Mouse (Mus musculus) liver, adult 2 months (tissue): Measurements from ENCODE around the gene Gcnt1. TPM values are rescaled to one million over a fixed set of nuclear protein-coding genes. Genes with fewer than 3 reads are reported as not detected.

Experiments
- DNase-seq: peaks from one replicate; pipeline ENCODE4 v3.0.0-alpha.2; 2011; ENCODE audit warnings: low read depth, low spot score; ENCODE audit errors: extremely low read depth
- H3K27ac ChIP-seq: fragments of 200-500 bp; replicated peaks from 2 replicates; pipeline ENCODE4 v1.5.1; 2012; ENCODE audit warnings: low read depth, mild to moderate bottlenecking, control low read depth, inconsistent platforms, low read length; ENCODE audit not compliant: insufficient read depth
- H3K27me3 ChIP-seq: fragments of 200-500 bp; 2 replicates; pipeline ENCODE4 v1.6.1; 2012; ENCODE audit warnings: mild to moderate bottlenecking, moderate library complexity, low read length, inconsistent platforms; ENCODE audit not compliant: control insufficient read depth, insufficient read depth
- H3K36me3 ChIP-seq: fragments of 200-500 bp; 2 replicates; pipeline ENCODE4 v1.6.1; 2012; ENCODE audit warnings: low read length, inconsistent platforms; ENCODE audit not compliant: control insufficient read depth, insufficient read depth
- H3K4me1 ChIP-seq: fragments of 200-500 bp; 2 replicates; pipeline ENCODE4 v1.6.1; 2011; ENCODE audit warnings: low read length; ENCODE audit not compliant: control insufficient read depth, insufficient read depth
- H3K4me3 ChIP-seq: fragments of 200-500 bp; 2 replicates; pipeline ENCODE4 v1.5.1; 2011; ENCODE audit warnings: low read depth, mild to moderate bottlenecking, control low read depth, low read length, moderate library complexity; ENCODE audit not compliant: insufficient read depth
- H3K79me2 ChIP-seq: fragments of 200-500 bp; 2 replicates; pipeline ENCODE4 v1.6.1; 2012; ENCODE audit warnings: inconsistent platforms, mild to moderate bottlenecking, low read length, moderate library complexity; ENCODE audit not compliant: control insufficient read depth, insufficient read depth
- H3K9ac ChIP-seq: fragments of 200-500 bp; 2 replicates; pipeline ENCODE4 v1.6.1; 2012; ENCODE audit warnings: low read depth, mild to moderate bottlenecking, control low read depth, inconsistent platforms, low read length
- CTCF ChIP-seq: fragments of 200-500 bp; IDR thresholded peaks from 2 replicates; pipeline ENCODE4 v1.5.1; 2011; ENCODE audit warnings: low read depth, low read length, control low read depth
- POLR2A ChIP-seq: fragments of 200-500 bp; IDR thresholded peaks from 2 replicates; pipeline ENCODE4 v1.6.1; 2011; ENCODE audit warnings: low read length, control low read depth; ENCODE audit not compliant: insufficient read depth; ENCODE audit errors: extremely low read depth
- WGBS: fragments of 180-500 bp; shearing (Covaris S2); methylation state at CpG from one replicate; pipeline ENCODE4 v1.1.7; 2018; 5-methylcytosine and 5-hydroxymethylcytosine counted together
- polyA plus RNA-seq: library from polyadenylated mRNA; depleted of rRNA; stranded (reverse); fragments of >200 nt; gene quantifications from 2 replicates; pipeline ENCODE4 v1.2.3, GENCODE M21; 2012
- total RNA-seq: library from RNA; depleted of rRNA; stranded (reverse); fragments of >200 nt; gene quantifications from 2 replicates; pipeline ENCODE4 v1.2.3, GENCODE M21; 2014

The Gcnt1 gene
- total and polyA plus RNA-seq, 2 experiments, result 0.17 to 0.55 TPM

DNA sequence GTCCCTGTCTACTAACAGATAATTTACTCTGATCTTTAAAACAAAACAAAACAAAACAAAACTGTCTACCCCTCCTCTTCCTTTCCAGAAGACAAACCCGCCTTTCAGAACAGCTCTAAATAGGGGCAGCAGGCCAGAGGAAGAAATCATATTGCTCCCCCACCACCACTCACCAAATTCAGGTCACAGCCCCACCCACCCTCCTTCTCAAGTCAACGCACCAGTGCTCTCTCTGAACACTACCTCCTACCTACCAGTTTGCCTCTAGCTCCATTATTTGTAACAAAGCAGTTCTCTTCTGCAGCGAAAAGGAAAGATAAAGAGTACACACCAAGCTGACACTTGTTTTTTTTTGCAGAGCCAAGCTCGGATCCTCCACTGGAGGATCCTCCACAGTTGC, 17.3 kb downstream of the Gcnt1 start:
- Histone ChIP-seq H3K79me2 (no peaks in the 10 kb centered on the region), H3K9ac (no peak overlapping the region), H3K4me3 (no peak overlapping the region), H3K27me3 (peaks cover 6% of the 10 kb centered on the region), H3K27ac (no peak overlapping the region), H3K36me3 (no peaks in the 10 kb centered on the region), H3K4me1 (peaks cover 5% of the 10 kb centered on the region; the same call in 1 of the 2 replicates)
- no peak for DNase-seq
- 20% methylated on average over 4 of the region's 4 CpGs for WGBS
- TF ChIP-seq POLR2A, result no peak
- TF ChIP-seq CTCF, result no peak

DNA sequence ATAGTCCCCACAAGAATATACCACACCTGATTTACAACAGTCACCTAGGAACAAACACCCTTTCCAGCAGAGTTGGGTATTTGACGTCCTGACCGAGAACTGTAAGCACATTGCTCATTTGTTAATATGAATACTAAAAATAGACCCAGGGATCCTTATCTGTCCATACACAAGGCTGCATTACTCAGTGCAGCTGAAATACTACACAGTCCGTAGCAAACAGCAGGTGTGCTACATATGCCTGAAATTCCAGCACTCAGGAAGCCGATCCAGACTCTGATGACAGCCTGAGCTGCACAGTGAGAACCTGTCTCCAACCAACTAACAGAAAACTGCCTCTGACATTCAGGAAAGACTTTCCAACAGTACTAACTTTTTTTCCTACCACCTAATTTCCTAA, 17.8 kb downstream of the Gcnt1 start:
- Histone ChIP-seq H3K79me2 (no peaks in the 10 kb centered on the region), H3K4me1 (peaks cover 5% of the 10 kb centered on the region; the same call in 1 of the 2 replicates), H3K9ac (no peak overlapping the region), H3K36me3 (no peaks in the 10 kb centered on the region), H3K4me3 (no peak overlapping the region), H3K27me3 (peaks cover 6% of the 10 kb centered on the region), H3K27ac (no peak overlapping the region)
- DNase-seq, result no peak
- WGBS, result 63% methylated on average over 4 of the region's 4 CpGs
- TF ChIP-seq POLR2A (no peak), CTCF (no peak)

DNA sequence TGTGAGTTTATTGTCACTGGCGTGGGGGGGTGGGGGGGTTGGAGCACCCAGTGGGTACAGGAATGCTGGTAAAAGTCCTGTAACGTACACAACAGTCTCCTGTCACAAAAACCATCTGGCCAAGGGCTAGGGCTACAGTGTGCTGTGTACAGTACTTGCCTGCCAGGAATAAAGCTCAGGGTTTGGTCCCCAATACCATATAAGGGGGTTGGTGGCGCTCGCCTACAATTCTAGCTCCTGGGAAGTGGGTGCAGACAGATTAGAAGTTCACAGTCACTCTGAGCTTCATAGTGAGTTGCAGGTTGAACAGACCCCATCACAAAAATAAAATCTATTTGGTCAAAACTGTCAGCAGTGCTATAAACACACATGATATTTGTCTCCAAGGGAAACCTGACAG, 18.3 kb downstream of the Gcnt1 start:
- DNase-seq, result no peak
- H3K36me3 ChIP-seq, result no peaks in the 10 kb centered on the region
- no peak overlapping the region for H3K9ac ChIP-seq
- no peak for TF ChIP-seq CTCF
- peaks cover 5% of the 10 kb centered on the region; the same call in 1 of the 2 replicates for H3K4me1 ChIP-seq
- H3K4me3 ChIP-seq, result no peak overlapping the region
- WGBS, result 75% methylated on average over 4 of the region's 4 CpGs
- no peak overlapping the region for H3K27ac ChIP-seq
- H3K79me2 ChIP-seq, result no peaks in the 10 kb centered on the region
- peaks cover 6% of the 10 kb centered on the region for H3K27me3 ChIP-seq

DNA sequence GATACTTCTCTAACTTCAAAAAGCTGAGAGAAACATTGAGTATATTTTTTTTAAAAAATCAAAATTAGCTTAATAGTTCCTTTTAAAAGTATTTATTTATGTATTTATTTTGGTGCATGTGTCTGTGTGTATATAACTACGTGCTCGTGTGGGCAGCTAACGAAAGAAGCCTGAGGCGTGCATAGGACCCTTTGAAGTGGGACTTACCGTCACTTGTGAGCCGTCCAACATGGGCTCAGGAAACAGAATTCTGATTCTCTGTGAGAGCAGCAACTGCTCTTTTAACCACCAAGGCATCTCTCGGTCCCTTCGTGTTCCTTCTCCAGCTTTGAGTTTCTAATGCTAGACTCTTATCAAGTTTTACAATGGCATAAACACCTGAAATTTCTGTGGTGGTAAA, 18.9 kb downstream of the Gcnt1 start:
- Histone ChIP-seq H3K27me3 (peaks cover 6% of the 10 kb centered on the region), H3K36me3 (no peaks in the 10 kb centered on the region), H3K4me1 (peaks cover 5% of the 10 kb centered on the region; the same call in 1 of the 2 replicates), H3K79me2 (no peaks in the 10 kb centered on the region), H3K4me3 (no peak overlapping the region), H3K9ac (no peak overlapping the region), H3K27ac (no peak overlapping the region)
- TF ChIP-seq POLR2A (no peak), CTCF (no peak)
- DNase-seq, result no peak
- 86% methylated on average over 8 of the region's 8 CpGs for WGBS

DNA sequence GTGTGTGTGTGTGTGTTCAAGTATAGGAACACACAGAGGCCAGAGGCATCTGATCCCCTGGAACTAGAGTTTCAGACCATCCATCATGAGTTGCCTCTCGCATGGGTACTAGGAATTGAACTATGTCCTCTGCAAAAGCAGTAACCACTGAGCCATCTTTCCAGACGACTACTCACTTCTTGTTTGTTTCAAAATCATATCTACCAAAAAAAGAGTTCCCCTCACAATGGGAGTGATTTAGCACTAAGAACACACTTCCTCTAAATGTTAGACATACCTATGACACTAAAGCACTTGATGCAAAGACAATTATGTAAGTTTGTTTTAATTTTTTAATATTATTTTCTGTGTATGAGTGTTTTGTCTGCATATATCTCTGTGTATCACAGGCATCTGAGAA, 24.8 kb downstream of the Gcnt1 start:
- Histone ChIP-seq H3K27ac (no peak overlapping the region), H3K27me3 (no peaks in the 10 kb centered on the region), H3K9ac (no peak overlapping the region), H3K4me3 (no peak overlapping the region), H3K36me3 (no peaks in the 10 kb centered on the region), H3K79me2 (no peaks in the 10 kb centered on the region), H3K4me1 (no peaks in the 10 kb centered on the region)
- TF ChIP-seq CTCF (no peak), POLR2A (no peak)
- WGBS, result 76% methylated on average over 2 of the region's 2 CpGs
- no peak for DNase-seq

DNA sequence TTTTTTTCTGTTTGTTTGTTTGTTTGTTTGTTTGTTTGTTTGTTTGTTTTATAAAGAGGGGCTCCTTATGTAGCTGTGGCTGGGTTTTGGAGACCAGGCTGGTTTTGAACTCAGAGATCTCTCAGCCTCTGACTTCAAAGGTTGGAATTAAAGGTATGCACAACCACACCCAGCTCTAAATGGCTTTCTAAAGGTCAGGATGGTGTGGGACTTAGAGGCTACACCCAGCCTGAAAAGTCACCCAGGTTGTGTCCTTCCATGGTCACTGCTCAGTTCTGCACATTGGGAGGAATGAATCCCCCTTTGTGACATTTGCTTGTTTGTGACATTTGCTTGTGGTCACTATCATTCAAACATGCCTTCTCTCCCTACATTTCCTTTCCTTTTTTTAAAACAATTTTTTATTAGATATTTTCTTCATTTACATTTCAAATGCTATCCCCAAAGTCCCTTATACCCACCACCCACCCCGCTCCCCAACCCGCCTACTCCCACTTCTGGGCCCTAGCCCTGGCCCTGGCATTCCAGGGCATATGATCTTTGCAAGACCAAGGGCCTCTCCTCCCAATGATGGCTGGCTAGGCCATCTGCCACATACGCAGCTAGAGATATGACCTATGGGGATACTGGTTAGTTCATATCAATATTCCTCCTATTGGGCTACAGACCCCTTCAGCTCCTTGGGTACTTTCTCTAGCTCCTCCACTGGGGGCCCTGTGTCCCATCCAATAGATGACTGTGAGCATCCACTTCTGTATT, 25.7 kb downstream of the Gcnt1 start:
- H3K9ac ChIP-seq, result no peak overlapping the region
- 98% methylated on average over 3 of the region's 3 CpGs for WGBS
- DNase-seq, result no peak
- H3K36me3 ChIP-seq, result no peaks in the 10 kb centered on the region
- H3K27ac ChIP-seq, result no peak overlapping the region
- TF ChIP-seq POLR2A, result no peak
- TF ChIP-seq CTCF, result no peak
- H3K4me3 ChIP-seq, result no peak overlapping the region
- no peaks in the 10 kb centered on the region for H3K79me2 ChIP-seq
- no peaks in the 10 kb centered on the region for H3K4me1 ChIP-seq
- H3K27me3 ChIP-seq, result no peaks in the 10 kb centered on the region
